ENCODE assay signal across 32 mouse cellular contexts in the genomic region with DNA sequence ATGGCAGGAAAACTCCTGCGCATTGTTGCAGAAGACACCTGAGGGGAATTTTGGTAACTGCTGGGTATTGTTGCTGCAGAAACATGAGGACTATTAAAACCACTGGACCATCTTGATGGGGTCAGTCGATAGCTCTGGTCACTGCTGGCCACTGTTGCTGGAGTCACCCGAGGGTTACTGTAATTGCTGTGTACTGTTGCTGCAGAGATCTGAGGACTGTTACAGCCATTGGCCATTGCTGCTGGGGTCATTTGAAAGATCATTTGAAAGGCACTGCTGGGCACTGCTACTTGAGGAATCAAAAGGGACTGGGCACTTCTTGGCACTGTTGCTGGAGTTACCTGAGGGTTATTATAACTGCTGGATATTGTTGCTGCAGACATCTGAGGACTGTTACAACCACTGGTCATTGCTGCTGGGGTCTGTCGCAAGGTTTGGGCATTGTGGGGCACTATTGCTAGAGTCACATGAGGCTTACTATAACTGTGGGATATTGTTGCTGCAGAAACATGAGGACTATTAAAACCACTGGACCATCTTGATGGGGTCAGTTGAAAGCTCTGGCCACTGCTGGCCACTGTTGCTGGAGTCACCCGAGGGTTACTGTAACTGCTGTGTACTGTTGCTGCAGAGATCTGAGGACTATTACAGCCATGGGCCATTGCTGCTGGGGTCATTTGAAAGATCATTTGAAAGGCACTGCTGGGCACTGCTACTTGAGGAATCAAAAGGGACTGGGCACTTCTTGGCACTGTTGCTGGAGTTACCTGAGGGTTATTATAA. TPM values are rescaled to one million over a fixed set of nuclear protein-coding genes. Genes with fewer than 3 reads are reported as not detected.
"Had no signal": no experiment of that assay in that cellular context is flagged by ENCODE, and none has a peak within 500 bp of the region (broad histone marks: within the 10 kb centered on the region; RNA-seq: fewer than 3 reads in every experiment).

No protein-coding gene starts in this region.

RNA-seq across cellular contexts. Expression of a gene that starts 10.3 kb away (rescaled TPM):
- total RNA-seq: gastrocnemius, adult 18-20 months; gastrocnemius, adult 8-10 months; gastrocnemius, postnatal 14 days; gastrocnemius, postnatal 36 days; layer of hippocampus, adult 18-20 months; layer of hippocampus, postnatal 14 days; layer of hippocampus, postnatal 36 days; left cerebral cortex, adult 18-20 months; left cerebral cortex, postnatal 10 days; left cerebral cortex, postnatal 25 days; left cerebral cortex, postnatal 4 days had no signal
- polyA plus RNA-seq: hindbrain, embryonic 11.5 days; hindbrain, embryonic 13.5 days; hindbrain, embryonic 15.5 days; hindbrain, postnatal 0 days; limb, embryonic 11.5 days; limb, embryonic 13.5 days had no signal

RNA-seq across cellular contexts. Expression of a gene that starts 55.2 kb away (rescaled TPM):
- total RNA-seq: gastrocnemius, adult 18-20 months; gastrocnemius, adult 8-10 months; gastrocnemius, postnatal 14 days; gastrocnemius, postnatal 36 days; heart, postnatal 14 days; heart, postnatal 36 days; hematopoietic stem cell, adult 5-6 weeks; hindbrain, postnatal 0 days; layer of hippocampus, adult 18-20 months; layer of hippocampus, postnatal 14 days; layer of hippocampus, postnatal 36 days; left cerebral cortex, adult 18-20 months; left cerebral cortex, adult 8-10 months; left cerebral cortex, postnatal 10 days; left cerebral cortex, postnatal 25 days; left cerebral cortex, postnatal 4 days had no signal
- polyA plus RNA-seq: gonadal fat pad, adult 2 months; heart, embryonic 11.5 days; heart, embryonic 13.5 days; heart, embryonic 15.5 days; heart, postnatal 0 days; hindbrain, embryonic 11.5 days; hindbrain, embryonic 13.5 days; hindbrain, embryonic 15.5 days; hindbrain, postnatal 0 days; intestine, embryonic 14.5 days; intestine, embryonic 16.5 days; limb, embryonic 11.5 days; limb, embryonic 13.5 days; limb, embryonic 15.5 days; liver, adult 2 months; liver, embryonic 12.5 days; liver, embryonic 14.5 days had no signal
